Mouse (Mus musculus): ENCODE results near the gene Mblac1.

Mblac1 gene

GRCm38 (mm10) chr5:138193771-138194727, at the start of gene Mblac1:
Mblac1 (plus strand) TSS chr5:138194314.
- DNase-seq (ENCODE audit: low spot score in 2 of 2), result peak; percentile 72 to 81

GRCm38 (mm10) chr5:138154390-138154789, 39.7 kb upstream of the Mblac1 start:
- DNase-seq (ENCODE audit: low spot score in 2 of 2), result no peak

- DNase-seq (ENCODE audit: low spot score in 2 of 2), result peak; percentile 92 to 93
Observed at GRCm38 (mm10) chr5:138155443-138155976, 38.6 kb upstream of the Mblac1 start, which contains the start of gene Zfp113. Zfp113 (minus strand) TSS chr5:138155744.

GRCm38 (mm10) chr5:138160224-138160762, 33.8 kb upstream of the Mblac1 start:
- DNase-seq (ENCODE audit: low spot score in 2 of 2), result no peak

- peak; percentile 92 to 94 for DNase-seq (ENCODE audit: low spot score in 2 of 2)
Observed at GRCm38 (mm10) chr5:138160842-138161665, 33.1 kb upstream of the Mblac1 start, which contains the start of gene Cops6. Cops6 (plus strand) TSS chr5:138161071.

- DNase-seq (ENCODE audit: low spot score in 2 of 2), result no peak
Observed at GRCm38 (mm10) chr5:138163046-138163445, 31.1 kb upstream of the Mblac1 start.

- DNase-seq (ENCODE audit: low spot score in 2 of 2), result no peak
Observed at GRCm38 (mm10) chr5:138163610-138164009, 30.5 kb upstream of the Mblac1 start.

- DNase-seq (ENCODE audit: low spot score in 2 of 2), result no peak
Observed at GRCm38 (mm10) chr5:138165594-138165993, 28.5 kb upstream of the Mblac1 start.

- DNase-seq (ENCODE audit: low spot score in 2 of 2), result peak; percentile 93 to 95
Observed at GRCm38 (mm10) chr5:138170936-138171561, 23.1 kb upstream of the Mblac1 start.

- DNase-seq (ENCODE audit: low spot score in 2 of 2), result peak; percentile 93 to 96
Observed at GRCm38 (mm10) chr5:138171695-138172491, 22.2 kb upstream of the Mblac1 start, which contains the start of the genes Ap4m1 and Mcm7. Ap4m1 (plus strand) TSS chr5:138172002. Mcm7 (minus strand) TSS chr5:138172422.

- DNase-seq (ENCODE audit: low spot score in 2 of 2), result no peak
Observed at GRCm38 (mm10) chr5:138173217-138173616, 20.9 kb upstream of the Mblac1 start.

- DNase-seq (ENCODE audit: low spot score in 2 of 2), result peak; percentile 79 to 87
Observed at GRCm38 (mm10) chr5:138186950-138187638, 7.0 kb upstream of the Mblac1 start, which contains the start of the genes Taf6 and Cnpy4. Taf6 (minus strand) TSS chr5:138187451. Cnpy4 (plus strand) TSS chr5:138187485.

- peak; percentile 73 to 78 for DNase-seq (ENCODE audit: low spot score in 2 of 2)
Observed at GRCm38 (mm10) chr5:138187661-138188306, 6.3 kb upstream of the Mblac1 start.

GRCm38 (mm10) chr5:138194755-138195345, 736 bp downstream of the Mblac1 start:
- peak in 1 of 2 experiments; percentile 18 for DNase-seq (ENCODE audit: low spot score in 2 of 2)

GRCm38 (mm10) chr5:138195463-138195862, 1.3 kb downstream of the Mblac1 start:
- DNase-seq (ENCODE audit: low spot score in 2 of 2), result no peak

- DNase-seq (ENCODE audit: low spot score in 2 of 2), result no peak
Observed at GRCm38 (mm10) chr5:138199576-138199975, 5.5 kb downstream of the Mblac1 start.

- no peak for DNase-seq (ENCODE audit: low spot score in 2 of 2)
Observed at GRCm38 (mm10) chr5:138202086-138202485, 8.0 kb downstream of the Mblac1 start.

- no peak for DNase-seq (ENCODE audit: low spot score in 2 of 2)
Observed at GRCm38 (mm10) chr5:138207253-138207652, 13.1 kb downstream of the Mblac1 start.
